Mouse (Mus musculus) G1E (cell line): ENCODE results near the gene Sult2a3. TPM values are rescaled to one million over a fixed set of nuclear protein-coding genes. Genes with fewer than 3 reads are reported as not detected.
"Not testable (repeated sequence)": the region's sequence is repeated elsewhere in the genome, so short reads cannot be mapped to it uniquely, and the experiment has no call there.

ENCODE experiments used
- ATAC-seq: 2 replicates; pipeline ENCODE4 v1.8.0; 2016; ENCODE audit warnings: mild to moderate bottlenecking; ENCODE audit not compliant: insufficient number of reproducible peaks, poor library complexity, low FRiP score, severe bottlenecking; ENCODE audit errors: extremely low read depth
- DNase-seq: peaks from one replicate; pipeline ENCODE4 v3.0.0; 2012; ENCODE audit warnings: low spot score
- H3K27me3 ChIP-seq: 2 replicates; pipeline ENCODE4 v1.6.1; 2012; ENCODE audit warnings: mild to moderate bottlenecking, low read length, inconsistent platforms; ENCODE audit not compliant: insufficient read depth
- H3K36me3 ChIP-seq: replicated peaks from 2 replicates; pipeline ENCODE3; 2012; ENCODE audit warnings: mild to moderate bottlenecking, inconsistent platforms
- H3K4me1 ChIP-seq: 2 replicates; pipeline ENCODE4 v1.6.1; 2012; ENCODE audit warnings: low read depth, low read length, inconsistent platforms, mixed read lengths; ENCODE audit not compliant: insufficient read depth
- H3K4me3 ChIP-seq: 2 replicates; pipeline ENCODE4 v1.5.1; 2012; ENCODE audit warnings: low read depth, mild to moderate bottlenecking, inconsistent platforms, low read length, moderate library complexity, mixed read lengths
- H3K9me3 ChIP-seq: replicated peaks from 2 replicates; pipeline ENCODE4 v1.6.1; 2012; ENCODE audit warnings: inconsistent platforms
- CTCF ChIP-seq: IDR thresholded peaks from 2 replicates; pipeline ENCODE4 v1.5.1; 2012; ENCODE audit warnings: low read depth, low read length, inconsistent platforms, mixed read lengths
- GATA1 ChIP-seq: IDR thresholded peaks from 2 replicates; pipeline ENCODE4 v1.6.1; 2012; ENCODE audit warnings: borderline replicate concordance, low read length, inconsistent platforms, mixed read lengths
- GATA2 ChIP-seq: IDR thresholded peaks from 2 replicates; pipeline ENCODE4 v1.6.1; 2012; ENCODE audit warnings: low read depth, low read length, inconsistent platforms, borderline replicate concordance
- POLR2AphosphoS5 ChIP-seq: IDR thresholded peaks from 2 replicates; pipeline ENCODE4 v1.6.1; 2012; ENCODE audit warnings: low read depth, low read length, inconsistent platforms; ENCODE audit not compliant: insufficient replicate concordance
- TAL1 ChIP-seq: conservative IDR thresholded peaks from 2 replicates; pipeline ENCODE4 v1.6.1; 2012; ENCODE audit warnings: low read depth, low read length, inconsistent platforms, mixed read lengths
- polyA plus RNA-seq: library from polyadenylated mRNA; stranded (reverse); fragments of >175 nt; gene quantifications from 2 replicates; pipeline ENCODE4 v1.2.3, GENCODE M21; 2012
- total RNA-seq, 2 experiments: library from RNA; stranded (forward) in 1 of 2; stranded (reverse) in 1 of 2; fragments of 200-1000 nt in 1 of 2; fragments of >200 nt in 1 of 2; fragmentation: Nextera tagmentation in 1 of 2; gene quantifications; 2 replicates each; pipeline ENCODE4 v1.2.3; 2014 to 2017

Gene Sult2a3
- total RNA-seq (2014; fragmentation: Nextera tagmentation) (not detected in 2 replicates), total RNA-seq (2017) (not detected in 2 replicates), polyA plus RNA-seq (not detected in 2 replicates)

DNA sequence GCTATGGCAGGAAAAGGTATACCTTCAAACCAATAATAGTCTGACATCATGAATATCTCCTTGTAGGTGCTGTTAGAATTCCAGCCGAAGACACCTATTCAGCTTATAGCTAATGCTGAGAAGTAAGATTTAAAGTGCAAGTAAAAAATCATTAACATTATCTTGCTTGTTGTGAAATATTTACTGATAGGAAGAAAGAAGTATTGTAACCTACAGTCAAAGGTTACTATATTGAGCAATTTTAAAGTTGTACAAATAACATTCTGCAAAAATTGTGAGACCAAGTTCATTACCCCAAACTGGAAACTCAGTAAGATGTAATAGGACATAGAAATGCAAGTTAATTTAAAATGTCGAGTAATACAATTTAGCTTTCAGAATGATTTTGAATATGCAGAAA, at the start of gene Sult2a3:
TSS of gene Sult2a3 (minus strand) at position 101 of the 400 bp plus-strand sequence.
- Histone ChIP-seq H3K4me1 (no peaks in the 10 kb centered on the region), H3K27me3 (no peaks in the 10 kb centered on the region), H3K4me3 (no peak within 1 kb of the TSS), H3K9me3 (no peaks in the 10 kb centered on the region), H3K36me3 (no peaks in the 10 kb centered on the region)
- ATAC-seq (no peak), DNase-seq (no peak)
- no peak for TF ChIP-seq GATA2
- no peak for TF ChIP-seq GATA1
- TF ChIP-seq TAL1: no peak
- no peak for TF ChIP-seq CTCF
- no peak for TF ChIP-seq POLR2AphosphoS5

DNA sequence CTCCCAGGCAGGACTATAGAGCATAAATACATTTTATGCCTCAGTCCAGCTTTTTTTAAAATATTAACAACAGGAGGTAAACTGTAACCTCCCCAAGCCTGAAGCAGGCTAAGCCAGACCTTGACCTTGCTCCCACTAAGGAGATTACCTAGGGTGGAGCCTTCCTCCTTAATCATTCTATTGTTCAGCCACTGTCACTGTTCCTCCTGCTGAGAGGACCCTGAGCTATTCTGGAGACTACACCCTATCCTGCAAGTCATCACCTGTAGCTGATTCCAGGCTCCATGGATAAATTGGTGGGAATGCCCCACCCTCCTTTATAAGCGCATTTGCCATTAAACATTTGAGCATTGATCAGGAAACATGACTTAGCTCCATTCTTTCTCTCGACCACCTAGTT, 2.4 kb downstream of the Sult2a3 start:
- no peaks in the 10 kb centered on the region for H3K27me3 ChIP-seq
- no peak overlapping the region for H3K4me3 ChIP-seq
- no peaks in the 10 kb centered on the region for H3K9me3 ChIP-seq
- DNase-seq (no peak), ATAC-seq (no peak)
- TF ChIP-seq GATA2: no peak
- TF ChIP-seq GATA1: no peak
- TF ChIP-seq TAL1: no peak
- TF ChIP-seq POLR2AphosphoS5: no peak
- TF ChIP-seq CTCF: no peak
- H3K4me1 ChIP-seq: no peaks in the 10 kb centered on the region
- H3K36me3 ChIP-seq: no peaks in the 10 kb centered on the region

DNA sequence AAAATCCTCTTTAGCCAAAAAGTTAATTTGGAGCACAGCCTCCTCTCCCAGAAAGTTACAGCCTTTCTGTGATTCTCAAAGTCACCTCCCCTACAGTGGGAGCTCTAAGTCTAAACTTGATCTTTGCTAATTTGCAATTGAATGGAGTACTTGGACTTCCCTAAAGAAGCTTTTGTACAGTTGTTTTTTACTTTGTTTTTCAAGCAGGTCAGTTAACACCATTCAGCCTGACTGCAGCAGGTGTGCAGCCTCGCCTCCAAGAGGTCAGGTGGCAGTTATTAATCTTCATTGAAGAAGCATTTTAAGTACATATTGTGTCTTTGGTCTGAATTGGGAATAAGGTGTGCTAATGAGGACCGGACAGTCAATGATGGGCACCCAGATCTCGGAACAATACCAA, 3.0 kb downstream of the Sult2a3 start:
- not testable (repeated sequence) for DNase-seq, H3K9me3 ChIP-seq, ATAC-seq

DNA sequence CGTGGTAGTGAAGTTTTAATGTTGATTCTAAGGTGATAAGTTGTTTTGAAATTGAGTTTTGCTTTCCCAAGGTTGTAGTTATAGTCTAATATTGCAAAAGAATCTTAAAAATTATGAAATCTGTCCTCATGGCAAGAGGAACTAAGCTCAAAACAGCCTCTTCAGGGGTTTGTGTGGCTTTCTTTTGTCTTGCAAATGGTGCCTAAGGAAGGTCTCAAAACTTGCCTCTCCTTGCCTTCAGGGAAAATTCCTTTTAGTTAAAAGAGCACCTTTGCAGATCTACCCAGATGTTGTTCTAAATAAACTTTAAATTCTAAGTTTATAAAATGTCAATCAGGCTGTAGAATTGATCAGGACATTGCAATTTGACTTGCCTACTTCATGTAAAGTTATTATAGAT, 6.1 kb downstream of the Sult2a3 start:
- DNase-seq (no peak), ATAC-seq (no peak)
- TF ChIP-seq TAL1 (no peak), GATA1 (no peak), CTCF (no peak), POLR2AphosphoS5 (no peak), GATA2 (no peak)
- Histone ChIP-seq H3K36me3 (no peaks in the 10 kb centered on the region), H3K9me3 (no peaks in the 10 kb centered on the region), H3K4me3 (no peak overlapping the region), H3K27me3 (no peaks in the 10 kb centered on the region), H3K4me1 (no peaks in the 10 kb centered on the region)

More for the DNA sequence above, 3.0 kb downstream of the Sult2a3 start:
- not testable (repeated sequence) for H3K4me3 ChIP-seq, H3K27me3 ChIP-seq, H3K36me3 ChIP-seq, H3K4me1 ChIP-seq

DNA sequence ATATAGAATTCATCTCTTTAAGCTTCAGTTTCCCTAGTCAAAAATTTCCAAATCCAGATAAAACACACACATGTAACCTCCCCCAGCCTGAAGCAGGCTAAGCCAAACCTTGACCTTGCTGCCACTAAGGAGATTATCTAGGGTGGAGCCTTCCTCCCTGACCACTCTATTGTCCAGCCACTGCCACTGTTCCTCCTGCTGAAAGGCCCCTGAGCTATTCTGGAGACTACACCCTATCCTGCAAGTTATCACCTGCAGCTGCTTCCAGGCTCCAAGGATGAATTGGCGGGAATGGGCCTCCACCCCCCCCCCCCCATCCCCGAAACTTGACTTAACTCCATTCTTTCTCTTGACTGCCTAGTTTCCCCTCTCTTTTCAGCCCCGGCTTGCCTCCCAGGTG, 8.4 kb downstream of the Sult2a3 start:
- not testable (repeated sequence) for H3K4me1 ChIP-seq, H3K27me3 ChIP-seq, H3K36me3 ChIP-seq, ATAC-seq, DNase-seq, H3K9me3 ChIP-seq, H3K4me3 ChIP-seq

DNA sequence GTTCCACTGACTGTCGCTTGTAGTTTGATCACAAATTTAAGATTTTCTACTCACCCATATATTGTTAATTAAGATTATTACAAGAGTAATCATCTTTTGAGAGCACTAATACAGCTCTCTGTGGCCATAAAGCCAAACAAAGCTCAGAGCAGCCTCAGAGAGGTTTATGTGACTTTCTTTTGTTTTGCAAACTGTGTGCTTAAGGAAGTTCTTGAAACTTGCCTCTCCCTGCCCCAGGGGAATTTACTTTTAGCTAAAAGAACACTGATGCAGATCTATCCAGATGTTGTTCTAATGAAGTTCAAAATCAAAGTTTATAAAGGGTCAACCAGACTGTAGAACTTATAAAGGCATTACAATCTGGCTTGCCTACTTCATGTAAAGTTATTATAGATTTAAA, 75.0 kb downstream of the Sult2a3 start:
- not testable (repeated sequence) for ATAC-seq, DNase-seq, H3K4me3 ChIP-seq, H3K27me3 ChIP-seq, H3K9me3 ChIP-seq, H3K36me3 ChIP-seq, H3K4me1 ChIP-seq

DNA sequence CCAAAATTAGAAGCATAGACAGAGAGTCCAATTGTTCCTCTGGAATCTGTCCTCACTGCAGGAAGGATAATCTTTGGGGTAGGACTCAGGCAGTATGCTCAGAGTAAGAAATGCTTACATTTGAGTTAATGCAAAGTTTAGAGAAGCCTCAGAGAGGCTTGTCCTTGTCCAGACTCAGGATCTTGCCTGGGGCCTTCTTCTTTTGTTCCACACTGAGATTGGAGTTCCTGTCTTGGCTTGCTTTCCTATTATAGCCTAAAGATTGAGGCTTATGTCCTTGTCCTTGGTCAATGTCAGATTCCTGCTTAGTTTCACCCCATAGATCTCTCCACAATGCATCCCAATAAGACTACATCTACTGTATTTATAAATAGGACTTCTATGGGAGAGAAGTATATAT, 92.0 kb downstream of the Sult2a3 start:
- not testable (repeated sequence) for DNase-seq, ATAC-seq, H3K36me3 ChIP-seq, H3K9me3 ChIP-seq, H3K4me3 ChIP-seq, H3K27me3 ChIP-seq, H3K4me1 ChIP-seq

Other genes starting within 250 kb of the Sult2a3 start
- gene Sult2a4, start 133.4 kb downstream of the Sult2a3 start, total RNA-seq (2014; fragmentation: Nextera tagmentation): not detected in 2 replicates
- not detected in 2 replicates for gene Sult2a4, start 133.4 kb downstream of the Sult2a3 start, total RNA-seq (2017)
- gene Sult2a4, start 133.4 kb downstream of the Sult2a3 start, polyA plus RNA-seq: not detected in 2 replicates
- not detected in 2 replicates for gene Sult2a6, start 131.8 kb upstream of the Sult2a3 start, total RNA-seq (2014; fragmentation: Nextera tagmentation)
- gene Sult2a6, start 131.8 kb upstream of the Sult2a3 start, total RNA-seq (2017): not detected in 2 replicates
- not detected in 2 replicates for gene Sult2a6, start 131.8 kb upstream of the Sult2a3 start, polyA plus RNA-seq
- gene Obox8, start 210.5 kb upstream of the Sult2a3 start, total RNA-seq (2014; fragmentation: Nextera tagmentation): not detected in 2 replicates
- gene Obox8, start 210.5 kb upstream of the Sult2a3 start, total RNA-seq (2017): not detected in 2 replicates
- not detected in 2 replicates for gene Obox8, start 210.5 kb upstream of the Sult2a3 start, polyA plus RNA-seq